Comparison of ENCODE assay signal across 7 mouse cellular contexts in the genomic region with DNA sequence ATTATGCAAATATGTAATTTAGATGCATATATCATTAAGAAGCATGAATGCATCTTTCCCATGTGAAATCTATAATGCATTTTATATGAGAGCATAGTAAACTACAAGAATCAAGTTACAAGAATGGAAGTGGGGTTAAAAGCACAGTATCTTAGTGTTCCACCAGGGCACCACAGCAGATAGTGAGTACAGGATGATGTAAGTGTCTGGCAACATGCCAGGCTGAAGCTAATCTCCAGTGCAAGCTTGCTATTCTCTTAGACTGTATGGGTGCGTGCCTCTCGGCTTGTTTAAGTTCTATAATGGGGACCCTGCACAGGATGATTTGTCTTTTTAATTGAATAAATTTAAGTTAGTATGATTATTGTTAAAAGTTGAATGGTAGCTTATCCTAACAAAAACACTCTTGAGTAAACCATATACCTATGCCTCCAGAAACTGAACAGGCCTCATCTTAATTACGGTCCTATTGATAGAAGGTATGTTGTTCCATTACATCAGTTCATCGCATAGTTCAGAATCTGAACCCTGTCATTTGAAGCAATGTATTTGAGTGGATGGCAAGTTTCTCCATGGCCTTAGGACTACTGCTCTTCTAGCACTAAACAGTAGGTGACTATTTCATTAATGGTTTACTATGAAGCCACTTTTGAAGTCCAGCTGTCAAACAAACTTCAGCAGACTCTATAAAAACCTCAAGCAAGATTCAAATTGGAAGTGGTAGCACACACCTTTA. TPM values are rescaled to one million over a fixed set of nuclear protein-coding genes. Genes with fewer than 3 reads are reported as not detected.
DNase-seq lines count a peak whose midpoint lies in the region; ATAC-seq and TF ChIP-seq lines count a peak whose summit lies in the region.

No protein-coding gene starts in this region.

- H3K9ac ChIP-seq in MEL (ENCODE audit: control insufficient read depth, low read depth, low read length, poor library complexity, severe bottlenecking), result no peak overlapping the region
- no peak overlapping the region for H3K9ac ChIP-seq in intestine, postnatal 0 days (ENCODE audit: low read depth, low read length)

- no peak overlapping the region for H3K4me3 ChIP-seq in MEL (ENCODE audit: control insufficient read depth in 1 of 2, insufficient read depth in 1 of 2, low read depth in 2 of 2, low read length in 2 of 2)
- H3K4me3 ChIP-seq in intestine, postnatal 0 days (ENCODE audit: low read depth, low read length), result no peak overlapping the region

- H3K27me3 ChIP-seq in MEL (ENCODE audit: control insufficient read depth in 1 of 2, insufficient read depth in 2 of 2, low read length in 2 of 2), result no peaks in the 10 kb centered on the region
- H3K27me3 ChIP-seq in intestine, postnatal 0 days (replicated peaks; ENCODE audit: control insufficient read depth, insufficient read depth, low read length), result no peaks in the 10 kb centered on the region

- peak; percentile 85 for DNase-seq in 416B (ENCODE audit: low read depth)
- DNase-seq in MEL (ENCODE audit: low read depth, low spot score), result peak; percentile 98
- DNase-seq in cerebellum, adult 18-20 months, result peak; percentile 77 to 78
- peak; percentile 31 for DNase-seq in gastrocnemius, postnatal 25 days
- DNase-seq in lung, adult 18-20 months, result peak; percentile 72 to 80
- peak; percentile 80 for DNase-seq in skeletal muscle tissue, adult 2 months (ENCODE audit: low read depth, low spot score)

- H3K4me1 ChIP-seq in MEL (ENCODE audit: control insufficient read depth in 1 of 2, insufficient read depth in 2 of 2, low read length in 2 of 2), result peaks cover 3 to 7% of the 10 kb centered on the region in 2 experiments
- no peaks in the 10 kb centered on the region for H3K4me1 ChIP-seq in intestine, postnatal 0 days (replicated peaks; ENCODE audit: control insufficient read depth, insufficient read depth, low read length)

- no peak for TF ChIP-seq RAD21 in MEL (IDR thresholded peaks at IDR 0.05; ENCODE audit: low read depth, low read length)

- WGBS in intestine, postnatal 0 days, result 37% methylated on average over 4 of the region's 4 CpGs

- H3K4me2 ChIP-seq in intestine, postnatal 0 days (replicated peaks; ENCODE audit: low read depth), result no peak overlapping the region

- no peak for TF ChIP-seq POLR2A in MEL (IDR thresholded peaks at IDR 0.05; ENCODE audit: control insufficient read depth in 1 of 2, insufficient read depth in 1 of 2, low read depth in 1 of 2, low read length in 2 of 2, poor library complexity in 1 of 2)

- H3K9me3 ChIP-seq in MEL (replicated peaks; ENCODE audit: insufficient read depth, low read length), result no peaks in the 10 kb centered on the region
- no peaks in the 10 kb centered on the region for H3K9me3 ChIP-seq in intestine, postnatal 0 days (ENCODE audit: control insufficient read depth)

- TF ChIP-seq EP300 in MEL (IDR thresholded peaks at IDR 0.05; ENCODE audit: low read depth in 1 of 2, low read length in 2 of 2), result peak; percentile 91 to 93

- H3K36me3 ChIP-seq in MEL (ENCODE audit: control insufficient read depth in 1 of 2, insufficient read depth in 2 of 2, low read length in 2 of 2), result peaks cover 2 to 11% of the 10 kb centered on the region in 2 experiments; a peak in 3 of 4 replicates
- H3K36me3 ChIP-seq in intestine, postnatal 0 days (ENCODE audit: control insufficient read depth, insufficient read depth), result peaks cover 18% of the 10 kb centered on the region

- H3K79me2 ChIP-seq in MEL (ENCODE audit: control insufficient read depth, insufficient read depth, low read length, poor library complexity), result no peaks in the 10 kb centered on the region

- peak in 1 of 3 experiments; percentile 15; a peak in 1 of 6 replicates for TF ChIP-seq CTCF in MEL (IDR thresholded peaks at IDR 0.05 in 2 of 3, conservative IDR thresholded peaks at IDR 0.05 in 1 of 3; ENCODE audit: control insufficient read depth in 1 of 3, insufficient read depth in 1 of 3, low read depth in 2 of 3, low read length in 3 of 3, poor library complexity in 1 of 3, severe bottlenecking in 1 of 3)
- peak; percentile 69 for TF ChIP-seq CTCF in intestine, postnatal 0 days (IDR thresholded peaks at IDR 0.05; ENCODE audit: low read depth)

- peak; percentile 98 for ATAC-seq in intestine, postnatal 0 days

- no peak overlapping the region for H3K27ac ChIP-seq in MEL (ENCODE audit: control insufficient read depth, low read depth, low read length)
- no peak overlapping the region for H3K27ac ChIP-seq in intestine, postnatal 0 days (ENCODE audit: low read depth, low read length)

TF ChIP-seq in MEL, 35 proteins besides CTCF, POLR2A, EP300 and RAD21:
- TF ChIP-seq ZC3H11A (IDR thresholded peaks at IDR 0.05; ENCODE audit: low read depth, low read length) (no peak), POLR2AphosphoS5 (IDR thresholded peaks at IDR 0.05; ENCODE audit: borderline replicate concordance, low read depth, low read length) (no peak), SMC3 (IDR thresholded peaks at IDR 0.05; ENCODE audit: low read depth, low read length) (peak; percentile 28; the same call in 1 of the 2 replicates), TBP (IDR thresholded peaks at IDR 0.05; ENCODE audit: low read depth, low read length) (0 out of 2 replicates have a peak, but pooled peaks have one; percentile 15), JUND (IDR thresholded peaks at IDR 0.05; ENCODE audit: low read depth, low read length) (peak; percentile 83), POLR2AphosphoS2 (IDR thresholded peaks at IDR 0.05; ENCODE audit: low read length) (peak; percentile 54; the same call in 1 of the 2 replicates), RCOR1 (IDR thresholded peaks at IDR 0.05; ENCODE audit: low read depth, low read length) (peak; percentile 87), MYC (IDR thresholded peaks at IDR 0.05; ENCODE audit: low read depth, low read length) (0 out of 2 replicates have a peak, but pooled peaks have one; percentile 39), MXI1 (IDR thresholded peaks at IDR 0.05; ENCODE audit: low read depth, low read length) (peak; percentile 47; the same call in 1 of the 2 replicates), MAFK (IDR thresholded peaks at IDR 0.05; ENCODE audit: borderline replicate concordance, low read depth, low read length) (peak; percentile 60; the same call in 1 of the 2 replicates), CHD1 (IDR thresholded peaks at IDR 0.05; ENCODE audit: low read depth, low read length) (no peak), GATA1 (IDR thresholded peaks at IDR 0.05; ENCODE audit: low read depth, low read length) (peak; percentile 95), TAL1 (IDR thresholded peaks at IDR 0.05; ENCODE audit: low read length) (peak; percentile 81), TCF12 (IDR thresholded peaks at IDR 0.05; ENCODE audit: low read depth, low read length) (peak; percentile 89), MAZ (IDR thresholded peaks at IDR 0.05; ENCODE audit: low read depth, low read length) (no peak), UBTF (IDR thresholded peaks at IDR 0.05; ENCODE audit: borderline replicate concordance, insufficient read depth, low read depth, low read length) (no peak), ELF1 (IDR thresholded peaks at IDR 0.05; ENCODE audit: low read depth, low read length) (no peak), ETS1 (IDR thresholded peaks at IDR 0.05; ENCODE audit: low read depth, low read length) (peak; percentile 98), SIN3A (IDR thresholded peaks at IDR 0.05; ENCODE audit: low read length) (peak; percentile 70), GABPA (IDR thresholded peaks at IDR 0.05; ENCODE audit: low read depth, low read length) (no peak)

RNA-seq across cellular contexts. Expression of a gene that starts 37.7 kb away (rescaled TPM):
- 5.0 and 5.2 TPM in 2 replicates for total RNA-seq in MEL (2012; rRNA removed)
- 1 to 10 TPM in 1 of 2 experiments, not detected in 1; 7.9 TPM for polyA plus RNA-seq in MEL (2012; ENCODE audit: insufficient read depth in 1 of 2, insufficient read length in 2 of 2, low read depth in 1 of 2, low replicate concordance in 2 of 2, missing spikeins in 1 of 2)
- 1 to 10 TPM; 7.5 to 8.1 TPM for total RNA-seq in gastrocnemius, postnatal 25 days (2021)
- 9.3 and 9.6 TPM in 2 replicates for polyA plus RNA-seq in intestine, postnatal 0 days (2015; fragmentation: Nextera tagmentation; extraction: Ambion mirVana)

Comparison
In these comparisons a context has a peak if more than half of its experiments do, and no peak if none do; other contexts are left out.
1. DNase-seq: peak in every context shown above with its lines; median percentile 98 in MEL; 85 in 416B; 80 in skeletal muscle tissue, adult 2 months; 78 in cerebellum, adult 18-20 months; 76 in lung, adult 18-20 months; 31 in gastrocnemius, postnatal 25 days.